Mouse (Mus musculus) spleen, postnatal 36 days (tissue): ENCODE data around the gene Acan.

ENCODE experiments used
- DNase-seq, 2 experiments: peaks; one replicate each; pipeline ENCODE4 v3.0.0; 2022; ENCODE audit warnings: low spot score in 2 of 2, mixed read lengths in 1 of 2

Acan gene

DNA sequence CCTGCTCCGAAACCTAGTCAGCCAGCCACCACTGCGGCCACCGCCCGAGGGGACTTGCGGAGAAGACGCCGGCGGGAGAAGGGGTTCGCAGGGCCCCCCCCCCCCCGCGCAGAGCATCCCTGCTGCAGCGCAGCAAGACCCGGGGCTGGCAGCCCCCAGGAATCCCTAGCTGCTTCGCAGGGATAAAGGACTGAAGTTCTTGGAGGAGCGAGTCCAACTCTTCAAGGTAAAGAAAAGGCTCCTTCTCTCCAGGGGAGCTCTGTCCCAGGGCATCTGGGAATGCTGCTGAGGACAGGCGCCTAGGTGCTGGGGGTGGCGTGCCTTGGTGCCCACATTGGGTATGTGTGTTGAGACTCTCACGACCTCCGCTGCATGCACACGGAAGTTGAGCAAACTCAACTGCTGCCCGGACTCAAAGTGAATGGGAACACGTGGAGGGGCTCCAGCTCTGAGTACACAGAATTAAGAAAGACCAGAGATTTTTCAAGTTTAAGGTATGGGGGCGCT is at the start of gene Acan:
Acan (plus strand) TSS at position 101 of the 507 bp plus-strand sequence.
- no peak for DNase-seq

DNA sequence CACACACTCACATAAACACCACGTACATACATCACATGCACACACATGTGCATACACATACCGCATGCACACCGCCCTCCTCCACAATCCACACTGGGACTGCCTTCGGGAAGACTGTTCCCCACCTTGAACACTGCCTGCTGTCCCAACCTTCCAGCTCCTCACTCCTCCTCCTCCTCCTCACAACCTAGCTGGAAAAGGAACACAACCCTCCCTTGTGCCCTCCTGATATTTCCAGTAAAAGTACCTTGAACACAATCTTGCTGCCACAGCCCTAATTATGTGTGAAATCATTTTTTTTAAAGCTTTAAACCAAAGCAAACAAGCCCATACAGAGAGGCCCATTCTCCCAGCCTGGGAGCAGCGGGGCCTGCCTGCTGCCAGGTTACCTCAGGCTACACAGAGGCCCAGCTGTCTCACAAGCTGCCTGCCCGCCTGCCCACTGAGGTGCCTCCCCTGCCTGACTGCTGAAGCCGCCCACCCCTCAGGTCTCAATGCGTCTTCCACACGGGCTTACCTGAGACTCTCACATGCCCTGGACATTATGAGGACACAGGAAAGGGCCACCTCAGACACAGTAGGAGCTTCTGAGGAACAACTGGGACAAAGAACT is 31.9 kb upstream of the Acan start:
- no peak for DNase-seq

DNA sequence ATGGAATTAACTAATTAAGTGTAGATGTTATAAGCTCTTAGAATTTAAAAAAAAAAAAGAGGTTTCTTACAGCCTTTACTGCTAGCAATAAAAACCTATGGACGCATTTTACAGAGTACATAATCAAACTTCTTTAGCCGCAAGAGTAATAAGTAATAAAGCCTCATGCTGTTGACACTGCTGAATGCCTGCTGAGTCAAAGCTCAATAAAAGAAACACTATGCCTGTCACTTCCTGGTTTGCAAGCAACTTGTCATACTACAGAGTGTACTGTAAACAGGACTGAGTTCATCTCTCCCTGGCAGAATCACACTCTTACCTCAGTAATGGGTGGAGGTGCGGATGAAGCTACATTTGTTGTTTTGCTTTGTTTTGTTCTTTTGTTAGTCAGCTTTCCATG is 24.1 kb upstream of the Acan start:
- DNase-seq, result no peak

DNA sequence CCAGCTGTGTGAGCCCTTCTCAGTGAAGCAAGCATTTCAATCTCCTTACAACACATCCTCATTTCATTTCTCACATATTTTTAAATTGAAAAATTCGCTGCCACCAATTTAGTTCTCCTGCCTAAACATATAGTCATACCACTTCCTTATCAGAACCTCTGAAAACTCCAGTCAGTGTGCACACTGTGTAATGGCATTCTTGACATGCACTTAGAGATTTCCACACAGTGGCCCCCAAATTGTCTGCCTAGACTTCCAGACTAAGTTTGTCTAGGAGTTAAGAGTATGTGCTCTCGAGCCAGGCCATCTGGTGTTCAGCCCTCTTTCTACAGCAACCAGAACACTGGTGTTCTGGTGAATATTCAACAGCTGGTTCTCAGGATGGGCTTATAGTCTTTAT is 19.5 kb upstream of the Acan start:
- DNase-seq, result no peak

DNA sequence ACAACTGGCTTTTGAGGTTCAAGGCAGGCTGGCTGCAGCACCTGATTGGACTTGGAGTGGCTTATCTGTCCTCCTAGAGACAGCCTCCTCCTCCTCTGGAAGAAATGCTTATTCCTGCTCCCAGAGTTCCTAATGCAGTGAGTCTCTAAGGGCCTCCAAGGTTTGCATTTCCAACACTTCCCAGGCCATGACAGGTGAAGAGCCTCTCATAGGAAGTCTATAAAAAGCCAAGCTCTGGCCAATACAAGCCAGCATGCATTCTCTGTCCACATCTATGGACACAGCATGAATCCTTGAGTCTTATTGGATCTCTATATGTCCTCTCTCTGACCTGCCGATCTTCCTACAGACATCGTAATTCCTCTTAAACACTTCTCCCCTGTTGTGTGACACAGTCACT is 18.8 kb upstream of the Acan start:
- DNase-seq, result no peak

DNA sequence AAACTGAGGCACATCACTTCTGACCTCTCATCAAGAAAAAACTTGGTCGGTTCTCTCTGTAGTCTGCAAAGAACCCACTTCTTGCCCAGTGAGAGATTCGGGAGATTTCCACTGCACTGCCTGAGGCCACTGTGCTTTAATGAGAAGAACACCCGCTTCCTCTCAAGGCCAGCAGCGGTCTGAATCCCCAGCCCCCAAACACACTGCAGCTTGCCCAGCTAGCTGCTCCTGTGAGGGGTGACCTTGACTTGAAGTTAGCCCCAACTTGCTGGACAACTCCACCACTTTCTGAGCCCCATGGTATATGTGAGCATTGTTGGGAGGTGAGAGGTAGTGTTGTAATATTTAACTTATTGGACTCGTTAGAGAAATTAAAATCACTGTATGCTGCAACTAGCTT is 1.2 kb upstream of the Acan start:
- no peak for DNase-seq

DNA sequence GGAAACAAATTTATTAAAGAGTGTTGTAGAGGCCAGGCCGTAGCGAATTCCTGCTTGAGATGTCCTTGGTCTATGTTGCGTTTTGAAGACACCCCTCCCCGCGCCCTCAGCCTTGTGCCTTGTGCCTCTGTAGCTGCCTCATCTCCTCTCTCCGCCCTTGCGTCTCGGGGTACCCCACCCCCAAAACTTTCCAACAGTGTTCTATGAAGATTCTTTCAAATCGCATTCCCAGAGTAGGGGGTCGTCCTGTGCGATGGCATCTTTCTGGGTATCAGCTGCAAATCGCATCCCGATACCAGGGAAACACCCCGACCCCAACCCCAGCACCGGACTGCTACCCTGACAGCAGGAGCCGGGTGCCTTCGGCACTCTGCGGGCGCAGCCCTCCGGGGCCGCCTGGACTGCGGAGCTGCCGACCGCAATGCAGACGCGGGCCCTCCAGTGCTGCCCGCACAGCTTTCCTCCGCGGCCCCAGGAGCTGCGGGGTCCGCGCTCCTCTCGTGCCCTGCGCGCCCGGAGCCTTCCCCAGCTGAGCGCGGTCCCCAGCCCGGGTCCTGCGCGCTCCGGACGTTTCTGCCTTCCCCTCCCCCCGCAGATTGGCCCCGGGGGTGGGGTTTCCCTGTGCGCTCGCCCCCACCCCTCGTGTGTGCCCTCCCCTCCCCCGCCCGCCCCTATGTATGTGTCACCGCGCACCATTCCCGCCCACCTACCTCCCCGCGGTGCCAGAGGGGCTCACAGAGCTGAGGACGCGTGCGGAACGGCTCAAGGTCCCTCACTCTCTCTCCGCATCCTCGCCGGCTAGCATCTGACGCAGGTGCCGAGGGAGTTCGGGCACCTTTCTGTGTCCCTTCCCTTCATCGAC is 531 bp upstream of the Acan start:
- no peak for DNase-seq

DNA sequence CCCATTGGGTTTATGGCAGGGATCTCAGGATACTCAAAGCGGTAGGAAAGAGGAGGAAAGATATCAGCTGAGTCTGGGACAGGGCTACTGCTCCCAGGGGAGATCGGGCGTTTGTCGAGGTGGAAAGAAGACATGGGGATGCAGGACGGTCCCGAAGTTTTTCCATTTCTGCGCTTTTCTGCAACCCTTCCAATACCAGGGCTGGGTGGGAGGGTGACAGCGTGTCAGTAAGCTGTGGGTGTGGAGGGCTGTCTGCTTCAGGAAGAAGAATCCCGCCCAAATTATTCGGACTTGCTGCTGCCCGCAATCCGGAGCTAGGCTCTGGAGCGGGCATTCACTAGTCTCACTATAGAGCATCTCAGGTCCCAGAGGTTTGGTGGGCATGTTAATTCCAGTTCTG is 828 bp downstream of the Acan start:
- no peak for DNase-seq

DNA sequence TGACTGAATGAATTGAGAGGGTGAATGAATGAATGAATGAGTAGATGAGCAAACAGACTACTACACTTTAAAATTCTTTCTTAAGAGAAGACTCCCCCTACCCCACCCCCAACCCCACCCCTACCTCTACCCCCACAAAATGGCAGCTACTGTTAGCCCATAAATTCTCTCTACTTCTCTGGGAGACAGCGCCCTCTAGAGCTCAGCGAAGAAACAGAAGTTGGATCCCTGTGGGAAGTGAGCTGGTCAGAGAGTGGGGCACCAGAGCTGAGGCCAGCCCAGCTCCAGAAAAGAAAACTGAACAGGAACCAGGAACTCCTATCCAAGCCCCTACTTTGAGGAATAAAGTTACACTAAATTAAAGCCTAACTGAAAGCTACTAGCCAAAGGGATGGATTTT is 5.3 kb downstream of the Acan start:
- no peak for DNase-seq

DNA sequence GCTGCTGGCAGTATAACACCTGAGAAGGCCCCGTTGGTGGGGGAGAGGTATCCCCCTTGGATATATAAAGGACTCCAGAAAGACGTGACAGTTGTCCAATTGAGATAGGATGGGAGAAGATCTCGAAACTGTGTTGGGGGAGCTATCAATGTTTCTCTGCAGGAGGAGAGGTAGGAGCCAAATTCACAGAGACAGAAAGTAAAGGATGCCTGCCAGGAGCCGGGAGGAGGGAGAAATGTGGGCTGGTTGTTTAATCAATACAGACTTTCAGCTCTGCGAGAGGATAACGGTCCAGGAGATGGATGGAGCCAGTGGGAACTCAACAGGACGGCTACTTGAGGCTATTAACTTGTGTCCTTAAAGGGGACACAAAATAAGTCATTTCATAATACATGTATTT is 14.2 kb downstream of the Acan start:
- no peak for DNase-seq

DNA sequence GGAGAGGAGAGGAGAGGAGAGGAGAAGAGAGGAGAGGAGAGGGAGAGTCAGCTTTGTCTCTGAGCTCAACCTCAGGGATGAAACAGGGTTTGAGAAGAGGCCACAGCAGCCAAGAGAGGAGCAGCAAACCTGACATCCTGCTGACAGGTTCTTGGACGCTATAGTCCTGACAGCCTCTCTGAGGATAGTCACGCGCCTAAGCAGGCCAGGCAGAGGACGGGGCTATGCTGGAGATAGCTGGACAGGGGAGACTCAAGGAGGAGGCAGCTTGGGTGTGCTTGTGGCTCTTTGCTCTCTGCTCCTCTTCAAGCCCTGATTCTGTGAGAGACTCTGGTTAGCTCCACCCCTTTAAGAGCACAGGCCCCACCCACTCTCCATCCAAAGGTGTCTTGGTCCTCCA is 14.9 kb downstream of the Acan start:
- DNase-seq, result no peak

DNA sequence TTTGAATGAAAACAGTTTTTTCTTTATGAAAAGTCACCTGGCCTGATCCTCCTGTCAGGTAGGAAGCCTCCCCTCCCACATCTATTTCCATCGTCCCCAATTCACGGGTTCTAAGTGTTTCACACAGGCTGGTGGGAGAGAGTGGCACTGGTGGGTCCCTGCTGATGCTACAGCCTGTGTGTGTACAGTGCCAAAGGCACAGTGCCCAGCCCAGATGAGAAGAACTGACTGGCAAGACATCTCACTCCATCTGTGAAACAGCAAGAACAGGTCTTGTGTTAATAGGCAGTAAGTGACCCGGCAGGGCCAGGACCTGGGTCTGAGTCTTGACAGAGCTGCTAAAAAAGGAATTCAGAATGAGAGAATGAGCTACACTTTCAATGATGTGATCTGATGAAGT is 25.9 kb downstream of the Acan start:
- DNase-seq, result no peak

DNA sequence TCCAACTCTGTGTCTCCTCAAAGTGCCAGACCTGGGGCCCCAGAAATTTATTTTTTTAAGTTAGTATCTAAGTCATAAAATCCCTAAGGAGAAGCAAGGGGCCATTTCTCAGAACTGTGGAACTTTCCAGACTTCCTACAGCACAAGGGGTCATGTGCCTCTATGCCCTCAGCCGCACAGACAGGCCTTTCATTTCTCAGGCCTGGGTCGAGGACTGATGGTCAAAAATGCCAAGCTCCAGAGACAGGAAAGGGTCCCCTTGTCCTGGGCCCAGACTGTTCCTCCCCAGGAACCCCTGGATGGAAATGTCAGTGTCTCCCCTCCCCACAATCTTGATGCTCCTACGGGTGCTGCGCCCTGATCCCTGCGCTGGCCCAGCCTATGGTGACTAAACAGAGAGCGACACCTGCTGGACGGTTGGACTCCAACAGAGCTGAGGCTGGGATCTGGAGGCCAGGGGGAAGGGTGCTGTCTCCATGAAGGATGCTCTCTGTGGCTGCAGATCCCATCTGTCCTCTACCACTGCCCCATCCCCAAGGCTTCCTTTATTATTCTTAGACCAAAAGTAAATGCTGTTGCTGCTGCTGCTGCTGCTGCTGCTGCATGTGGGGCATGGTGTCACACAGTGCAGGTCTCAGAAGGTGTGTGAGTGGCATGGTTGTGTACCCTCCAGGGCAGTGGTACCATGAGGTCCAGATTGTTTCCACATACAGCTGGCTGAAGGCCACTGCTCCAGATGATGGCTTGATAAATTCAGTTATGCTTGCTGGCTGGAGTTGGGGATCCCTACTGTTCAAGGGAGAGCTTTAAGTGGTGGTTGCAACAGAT is 27.5 kb downstream of the Acan start:
- peak; percentile 8 to 11 for DNase-seq

DNA sequence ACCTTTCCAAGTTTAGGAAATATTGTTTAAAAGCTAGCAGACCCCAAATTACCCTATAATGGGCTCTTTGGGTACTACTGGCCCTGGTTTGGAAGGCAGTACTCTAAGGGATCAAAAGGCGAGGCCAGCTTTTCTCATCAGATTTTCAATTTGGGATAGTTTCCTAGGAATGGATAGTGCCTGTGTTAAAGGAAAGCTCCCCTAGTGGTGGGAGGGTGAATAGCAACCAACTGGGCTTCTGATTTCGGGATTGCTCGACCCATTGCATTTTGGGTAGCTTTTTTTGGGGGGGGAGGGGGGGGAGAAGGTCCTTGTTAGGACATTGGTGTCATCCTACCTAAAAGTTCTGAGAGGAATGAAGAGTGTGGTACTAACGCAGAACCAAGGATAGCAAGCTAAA is 35.8 kb downstream of the Acan start:
- no peak for DNase-seq

DNA sequence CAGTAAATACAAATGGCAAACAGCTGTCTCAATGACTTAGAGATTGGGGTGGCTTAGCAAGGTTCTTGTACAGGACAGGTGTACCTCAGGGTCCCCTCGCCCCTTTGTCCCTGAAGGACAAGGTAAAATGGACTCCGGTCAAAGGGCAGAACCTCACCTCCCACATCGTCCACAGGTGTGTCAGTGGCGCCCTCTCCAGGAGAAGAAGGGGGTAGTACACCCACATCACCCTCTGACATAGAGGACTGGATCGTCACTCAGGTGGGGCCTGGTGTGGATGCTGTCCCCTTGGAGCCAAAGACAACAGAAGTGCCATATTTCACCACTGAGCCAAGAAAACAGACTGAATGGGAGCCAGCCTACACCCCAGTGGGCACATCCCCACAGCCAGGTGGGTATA is 43.2 kb downstream of the Acan start:
- DNase-seq, result no peak

DNA sequence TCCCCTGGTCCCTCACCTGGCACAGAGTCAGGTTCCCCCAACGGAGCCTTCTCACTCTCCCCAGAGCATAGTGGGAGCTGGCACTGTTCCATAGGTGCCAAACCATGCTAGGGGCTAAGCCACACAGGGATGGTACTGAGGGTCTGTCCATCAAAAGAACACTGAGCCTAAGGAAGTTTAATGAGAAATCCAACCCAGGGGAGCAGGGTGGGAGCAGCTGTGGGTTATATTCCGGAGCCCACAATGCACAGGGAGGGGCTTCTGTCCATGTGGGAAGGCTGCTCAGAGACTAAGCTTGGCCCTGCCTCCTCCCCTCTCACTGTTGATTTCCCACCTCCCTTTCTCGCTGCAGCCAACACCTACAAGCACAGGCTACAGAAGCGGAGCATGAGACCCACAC is 60.6 kb downstream of the Acan start:
- DNase-seq, result no peak

DNA sequence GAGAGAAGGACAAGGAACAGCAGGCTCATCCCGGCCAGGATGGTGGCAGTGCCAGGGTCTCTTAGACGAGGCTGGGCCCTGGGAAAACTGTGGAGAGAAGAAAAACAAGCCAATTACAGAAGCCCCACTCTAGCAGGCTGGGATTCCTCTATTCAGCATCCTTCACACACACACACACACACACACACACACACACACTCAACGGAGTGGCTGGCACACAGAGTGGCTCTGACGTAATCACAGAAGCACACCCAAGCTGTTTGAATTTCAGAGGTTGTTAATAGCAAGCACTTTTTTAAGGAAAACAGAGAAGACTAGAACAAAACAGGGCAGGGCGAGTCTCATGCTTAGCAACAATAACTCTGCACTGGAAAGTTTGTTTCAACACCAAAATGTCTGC is 70.2 kb downstream of the Acan start:
- no peak for DNase-seq

DNA sequence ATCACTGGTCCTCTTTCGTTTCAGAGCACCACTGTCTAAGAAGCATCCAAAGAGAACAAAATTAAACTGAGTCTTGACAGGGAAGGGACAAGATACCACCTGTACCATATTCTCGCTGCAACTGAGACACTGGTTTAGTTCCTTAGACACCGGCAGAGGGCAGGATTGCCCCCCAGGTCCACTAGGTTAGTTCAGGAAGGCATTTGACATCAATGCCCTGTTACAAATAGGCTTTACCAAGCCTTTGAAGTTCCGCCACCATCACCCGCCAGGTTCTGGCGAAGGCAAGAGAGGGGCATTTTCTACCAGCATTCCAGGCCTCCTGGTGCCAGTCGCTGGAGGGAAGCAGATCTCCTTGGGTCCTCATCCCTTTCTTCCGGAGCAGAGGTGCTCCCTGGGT is 76.6 kb downstream of the Acan start:
- no peak for DNase-seq

DNA sequence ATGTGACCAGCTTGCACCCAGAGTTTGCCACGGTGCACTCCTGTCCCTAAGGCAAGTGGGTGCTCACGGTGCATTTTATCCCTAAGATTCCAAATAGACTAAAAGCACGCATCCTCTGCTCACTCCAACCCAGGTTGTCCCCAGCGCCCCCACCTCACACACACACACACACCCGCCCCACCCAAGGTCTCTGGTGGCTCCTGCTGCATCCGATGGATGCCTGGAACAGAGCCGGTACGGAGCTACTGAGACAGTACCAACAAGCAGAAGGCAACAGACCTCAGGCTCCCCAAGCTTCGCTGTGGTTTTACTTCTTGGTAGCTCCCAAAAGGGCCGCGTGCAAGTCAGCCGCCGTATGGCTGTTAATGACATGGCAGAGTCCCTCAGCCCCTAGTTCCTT is 77.1 kb downstream of the Acan start:
- DNase-seq, result no peak

DNA sequence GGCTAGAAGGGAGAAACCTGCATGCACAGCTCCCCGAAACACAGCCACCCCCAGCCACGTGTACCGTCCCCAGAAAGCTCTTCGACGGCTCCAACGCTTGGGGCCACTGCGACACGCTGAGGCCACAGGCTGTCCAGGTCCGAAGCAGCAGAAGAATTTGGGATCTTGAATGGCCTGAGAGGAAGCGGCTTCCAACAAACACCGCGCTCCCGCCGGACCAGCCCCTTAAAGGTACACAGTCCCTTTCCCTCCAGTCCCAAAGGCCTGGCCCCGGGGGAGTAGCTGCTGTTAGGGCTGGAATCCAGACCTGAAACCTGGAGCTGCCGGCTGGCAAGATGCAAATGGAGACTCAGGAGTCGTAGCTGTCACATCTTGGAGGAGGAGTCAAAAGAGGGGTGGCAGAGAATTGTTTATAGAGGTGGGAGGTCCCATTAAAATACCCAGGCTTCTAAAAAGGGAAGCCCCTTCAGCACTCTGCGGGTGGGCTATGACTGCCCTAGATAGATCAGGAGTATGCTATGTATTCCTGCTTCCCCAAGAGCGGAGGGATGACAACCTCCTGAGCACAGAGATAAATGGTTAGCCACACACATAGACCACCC is 77.7 kb downstream of the Acan start, which contains the start of gene Hapln3:
Hapln3 (minus strand) TSS at position 176 of the 602 bp plus-strand sequence.
- no peak for DNase-seq

DNA sequence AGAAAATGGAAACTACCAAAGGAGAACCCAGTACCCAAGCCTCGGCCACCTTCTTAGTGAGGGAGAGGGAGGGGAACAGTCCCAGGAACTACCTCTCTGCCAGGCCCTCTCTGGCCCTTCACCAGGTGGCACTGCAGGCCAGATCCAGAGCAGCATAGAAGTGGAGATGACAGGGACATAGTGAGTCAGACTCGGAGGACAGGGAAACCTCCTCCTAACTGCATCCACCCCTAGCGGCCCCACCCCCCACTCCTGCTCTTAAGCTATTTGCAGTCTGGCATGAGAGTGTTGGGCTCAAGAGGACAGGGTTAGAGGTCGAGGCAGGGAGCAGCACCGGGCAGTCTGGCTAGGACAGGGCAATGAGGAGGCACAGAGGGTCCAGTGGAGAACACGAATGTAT is 80.1 kb downstream of the Acan start:
- no peak for DNase-seq

DNA sequence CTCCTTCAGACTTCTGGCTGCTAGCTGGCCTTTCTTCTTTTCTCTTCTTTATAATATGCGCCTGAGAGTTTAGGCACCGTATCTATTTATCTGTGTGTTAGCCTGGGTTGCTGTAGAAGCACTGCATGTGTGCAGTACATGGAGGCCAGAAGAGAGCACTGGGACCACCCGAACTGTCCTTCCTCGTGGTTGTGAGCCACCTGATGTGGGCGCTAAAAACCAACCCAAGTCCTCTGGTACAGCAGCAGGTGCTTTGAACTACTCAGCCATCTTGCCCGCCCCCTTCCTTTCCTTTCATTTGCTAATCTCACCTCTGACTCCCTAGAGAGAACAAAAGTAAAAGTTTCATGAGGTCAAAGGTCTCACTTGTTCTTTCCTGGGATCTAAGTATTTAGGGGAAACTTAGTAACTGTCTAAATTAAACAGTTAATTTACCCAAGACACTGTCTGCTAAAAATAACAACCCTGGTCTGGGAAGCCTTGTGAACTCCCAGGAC is 86.1 kb downstream of the Acan start:
- DNase-seq, result no peak
